Mouse (Mus musculus) left cerebral cortex, postnatal 4 days (tissue): ENCODE measurements around the gene Gins1. TPM values are rescaled to one million over a fixed set of nuclear protein-coding genes. Genes with fewer than 3 reads are reported as not detected.
"Not testable (repeated sequence)": the region's sequence is repeated elsewhere in the genome, so short reads cannot be mapped to it uniquely, and the experiment has no call there.

Source experiments
- DNase-seq: peaks from one replicate; pipeline ENCODE4 v3.0.0-alpha.2; 2022
- intact Hi-C: fragments of 180-260 bp; cut with DNase I; formaldehyde crosslinking; loops from one replicate; pipeline ENCODE4 v1.15.1; 2025
- total RNA-seq, 2 experiments: library from RNA; stranded (reverse); gene quantifications; 2 replicates each; pipeline ENCODE4 v1.2.3; 2021

The Gins1 gene
- total RNA-seq, 2 experiments from 2014 or later = 7.2 to 8.9 TPM

DNA sequence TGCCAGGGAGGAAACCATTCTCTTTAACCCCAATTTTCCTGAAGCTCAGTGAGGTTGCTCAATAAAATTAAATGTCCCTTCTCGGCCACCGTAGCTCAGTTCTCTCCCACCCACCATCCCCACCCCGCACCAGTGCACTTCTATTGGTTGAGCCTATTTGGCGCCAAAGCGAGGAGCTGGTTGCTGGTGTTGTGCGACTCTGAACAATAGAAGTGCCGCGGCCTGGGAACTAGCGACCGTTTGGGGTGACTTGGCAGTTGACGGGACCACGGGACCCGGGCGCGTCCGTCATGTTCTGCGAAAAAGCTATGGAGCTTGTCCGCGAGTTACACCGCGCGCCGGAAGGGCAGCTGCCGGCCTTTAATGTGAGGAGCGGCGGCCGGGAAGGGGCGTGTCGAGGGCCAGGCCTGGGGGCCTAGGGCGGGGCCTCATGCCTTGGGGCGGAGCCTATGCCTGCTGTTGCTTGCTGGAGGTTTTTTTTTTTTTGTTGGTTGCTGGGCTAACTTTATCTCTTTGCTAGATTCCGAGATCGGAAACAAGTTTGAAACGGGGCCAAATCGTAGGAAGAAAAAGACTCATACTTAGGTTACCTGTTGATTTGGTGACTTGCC lies 4.3 kb downstream of the Gins1 start:
- intact Hi-C loops = loop anchor here (10.0 kb wide), 1 partner anchor 235 kb away; no protein-coding TSS in a partner anchor
- DNase-seq = peak; percentile 92

GRCm38 (mm10) chr2:150910295-150910881 lies 5.2 kb downstream of the Gins1 start:
- intact Hi-C loops = no loop called here
- DNase-seq = no peak

GRCm38 (mm10) chr2:150914781-150915515 lies 9.7 kb downstream of the Gins1 start:
- intact Hi-C loops = no loop called here
- no peak for DNase-seq

DNA sequence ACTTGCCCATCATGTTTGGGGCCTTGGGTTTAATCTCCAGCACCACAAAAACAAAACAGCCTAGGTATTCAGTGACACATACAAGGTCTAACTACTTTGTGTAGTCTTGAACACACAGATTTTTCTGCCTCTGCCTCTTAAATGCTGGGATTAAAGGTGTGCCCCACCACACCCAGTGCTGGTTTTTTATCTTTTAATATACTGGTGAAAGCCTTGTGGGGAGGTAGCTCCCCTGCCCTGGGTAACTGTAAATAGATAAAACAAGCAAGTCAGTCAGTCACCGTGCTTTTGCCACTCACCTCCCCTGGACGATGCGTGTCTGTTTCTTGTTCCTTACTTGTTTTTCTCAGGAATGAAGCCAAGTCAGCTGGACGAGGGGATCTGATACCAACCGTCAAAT lies 10.6 kb downstream of the Gins1 start:
- no peak for DNase-seq
- intact Hi-C loops = no loop called here

- intact Hi-C loops = no loop called here
- no peak for DNase-seq
Measured at GRCm38 (mm10) chr2:150918720-150919119, 13.5 kb downstream of the Gins1 start.

- intact Hi-C loops = no loop called here
- no peak for DNase-seq
Measured at GRCm38 (mm10) chr2:150920543-150920942, 15.3 kb downstream of the Gins1 start.

DNA sequence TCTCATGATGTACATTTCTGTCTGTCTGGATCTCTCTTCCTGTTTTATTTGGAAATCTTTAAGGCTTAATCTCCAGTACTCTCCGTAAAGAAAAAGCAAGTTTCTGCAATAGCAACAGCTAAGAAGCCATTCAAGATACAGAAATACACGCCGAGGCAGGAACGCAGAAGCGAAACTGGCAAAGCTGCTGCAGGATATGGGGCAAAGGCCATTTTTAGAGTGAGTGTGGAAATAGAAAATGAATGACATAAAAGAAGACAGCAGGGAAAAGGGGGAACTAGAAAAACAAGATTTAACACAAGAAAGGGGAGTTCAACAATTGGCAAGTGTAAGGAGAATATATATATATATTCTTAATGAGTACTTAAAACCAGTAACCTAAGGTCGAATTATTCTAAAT lies 16.5 kb downstream of the Gins1 start:
- intact Hi-C loops = no loop called here

DNA sequence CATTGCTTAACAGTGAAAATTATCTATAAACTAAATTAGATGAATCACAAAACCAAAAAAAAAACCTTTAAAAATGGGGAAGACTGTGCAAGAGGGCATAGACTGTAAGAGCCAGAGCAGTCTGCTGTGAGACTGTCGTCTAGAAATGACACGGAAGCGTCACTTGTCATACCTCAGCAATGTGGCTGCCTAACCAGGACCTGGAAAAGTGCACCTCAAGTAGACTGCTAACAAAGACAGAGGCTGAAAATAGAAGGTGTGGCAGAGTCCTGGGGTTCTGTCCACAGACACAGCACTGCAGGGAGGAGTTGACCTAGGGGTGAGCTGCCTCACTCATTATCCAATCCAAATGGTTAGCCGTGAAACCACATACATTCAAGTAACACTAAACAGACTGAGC lies 17.0 kb downstream of the Gins1 start:
- intact Hi-C loops = no loop called here
- DNase-seq = no peak

More for the DNA sequence above, 16.5 kb downstream of the Gins1 start:
- DNase-seq = no peak

- intact Hi-C loops = no loop called here
Measured at GRCm38 (mm10) chr2:150923026-150923425, 17.8 kb downstream of the Gins1 start.

DNA sequence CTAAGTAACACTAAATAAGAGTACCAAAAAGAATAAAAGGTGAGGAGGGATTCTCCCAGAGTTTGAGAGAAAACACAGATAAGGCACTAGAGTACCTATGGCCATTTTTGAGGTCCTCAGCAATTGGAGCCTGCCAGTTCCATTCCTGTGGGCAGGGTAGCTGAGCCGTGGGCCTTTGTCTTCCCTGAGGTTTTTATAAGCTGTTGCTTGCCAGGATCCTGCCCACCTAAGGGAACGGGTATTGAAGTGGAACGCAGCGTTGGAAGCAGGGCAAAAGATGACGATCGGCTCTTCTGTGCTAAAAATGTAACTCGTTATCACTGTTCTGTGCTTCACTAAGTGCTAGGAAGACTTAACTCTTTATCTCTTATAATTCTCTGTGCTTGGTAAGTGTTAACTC lies 18.3 kb downstream of the Gins1 start:
- intact Hi-C loops = no loop called here
- DNase-seq = no peak

More at GRCm38 (mm10) chr2:150923026-150923425, 17.8 kb downstream of the Gins1 start:
- DNase-seq = no peak

DNA sequence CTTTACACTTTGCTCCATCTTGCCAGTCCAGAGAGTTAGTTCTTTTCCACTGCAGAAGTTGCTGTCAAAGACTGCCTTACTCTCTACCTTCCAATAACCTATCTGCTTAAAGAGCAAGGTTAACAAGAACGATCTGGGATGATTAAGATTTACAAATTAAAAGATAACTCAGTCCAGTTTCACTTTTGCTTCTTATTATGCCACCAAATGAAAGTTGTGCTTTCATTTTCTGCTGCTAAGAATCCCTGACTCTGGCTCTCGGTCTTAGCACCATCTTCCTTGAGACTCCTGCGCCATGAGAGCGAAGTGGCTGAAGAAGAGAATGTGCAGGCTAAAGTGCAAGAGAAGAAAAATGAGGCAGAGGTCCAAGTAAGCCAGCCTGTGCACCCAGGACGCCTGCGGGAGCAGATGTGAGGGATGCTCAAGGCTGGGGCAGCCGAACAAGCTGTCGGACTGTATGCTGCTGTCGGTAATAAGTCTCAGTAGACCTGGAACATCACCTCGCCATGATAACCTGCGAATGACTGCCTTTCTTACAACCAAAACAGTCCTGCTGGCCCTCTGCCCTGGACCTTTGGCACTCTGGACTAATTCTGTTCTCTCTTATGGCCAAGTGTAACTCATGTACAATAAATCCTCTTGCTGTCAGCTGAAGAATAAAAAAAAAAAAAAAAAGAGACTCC lies 22.0 kb downstream of the Gins1 start:
- peak; percentile 71 for DNase-seq
- intact Hi-C loops = no loop called here

DNA sequence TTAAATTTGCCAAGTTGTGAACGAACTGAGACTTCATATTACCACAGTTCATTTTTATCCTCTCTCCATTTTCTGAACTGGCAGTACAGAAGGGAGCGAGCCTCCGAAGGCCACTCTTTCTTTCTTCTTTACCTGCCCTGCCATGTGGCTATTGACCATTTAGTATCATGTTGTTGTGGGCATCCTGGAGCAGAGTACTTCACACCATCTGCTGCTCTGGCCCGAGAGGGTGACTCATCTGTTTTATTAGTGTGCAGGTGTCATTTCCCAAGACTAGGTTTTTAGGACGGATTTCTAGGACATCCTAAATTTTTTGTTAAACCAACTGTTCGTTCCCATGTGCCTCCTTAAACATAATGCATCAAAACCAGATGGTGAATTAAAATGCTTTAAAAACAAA lies 24.0 kb downstream of the Gins1 start:
- intact Hi-C loops = no loop called here
- no peak for DNase-seq

GRCm38 (mm10) chr2:150930806-150931205 lies 25.6 kb downstream of the Gins1 start:
- intact Hi-C loops = no loop called here
- DNase-seq = peak; percentile 64

- DNase-seq = no peak
- intact Hi-C loops = no loop called here
Measured at GRCm38 (mm10) chr2:150933482-150933881, 28.3 kb downstream of the Gins1 start.

- intact Hi-C loops = no loop called here
- DNase-seq = no peak
Measured at GRCm38 (mm10) chr2:150934659-150935058, 29.5 kb downstream of the Gins1 start.

DNA sequence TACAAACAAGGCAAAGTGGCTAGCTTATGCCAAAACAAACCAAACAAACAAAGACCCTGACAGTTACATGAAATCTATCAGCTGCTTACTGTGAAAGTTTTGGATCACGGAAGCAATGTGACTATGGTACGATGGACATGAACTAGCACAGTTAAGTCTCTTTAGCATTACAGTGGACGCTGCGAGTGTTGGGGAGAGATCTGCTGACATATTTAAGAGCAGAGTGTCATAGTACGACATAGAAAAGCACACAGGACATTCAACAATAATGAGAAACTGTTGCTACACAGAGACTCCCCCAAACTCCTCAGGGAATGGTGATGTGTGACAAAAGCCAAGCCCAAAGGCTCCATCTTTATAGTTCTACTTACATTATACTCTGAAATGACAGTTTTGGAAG lies 38.8 kb downstream of the Gins1 start:
- DNase-seq = no peak
- intact Hi-C loops = no loop called here

DNA sequence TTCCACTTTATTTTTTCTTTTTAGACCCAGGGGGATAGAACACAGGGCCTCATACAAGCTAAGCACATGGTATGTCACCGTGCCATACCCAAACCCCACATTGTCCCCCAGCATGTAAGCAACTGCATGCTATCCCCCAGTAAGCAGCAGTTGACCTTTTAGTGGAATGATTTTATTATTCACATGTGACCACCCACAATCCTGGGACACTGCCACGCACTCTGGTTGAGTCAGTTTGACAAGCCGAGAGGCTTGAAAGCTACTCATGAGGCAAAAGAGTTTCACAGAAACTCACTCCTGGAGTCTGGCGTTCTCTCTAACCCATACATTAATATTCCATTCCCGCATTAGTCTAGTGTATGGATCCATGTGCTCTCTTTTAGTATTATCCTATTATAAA lies 42.1 kb downstream of the Gins1 start:
- DNase-seq = peak; percentile 52
- intact Hi-C loops = not testable (repeated sequence)

- intact Hi-C loops, DNase-seq: not testable (repeated sequence)
Measured at GRCm38 (mm10) chr2:150947880-150948611, 42.8 kb downstream of the Gins1 start.

GRCm38 (mm10) chr2:150948786-150949185 lies 43.6 kb downstream of the Gins1 start:
- intact Hi-C loops = no loop called here
- DNase-seq = no peak

DNA sequence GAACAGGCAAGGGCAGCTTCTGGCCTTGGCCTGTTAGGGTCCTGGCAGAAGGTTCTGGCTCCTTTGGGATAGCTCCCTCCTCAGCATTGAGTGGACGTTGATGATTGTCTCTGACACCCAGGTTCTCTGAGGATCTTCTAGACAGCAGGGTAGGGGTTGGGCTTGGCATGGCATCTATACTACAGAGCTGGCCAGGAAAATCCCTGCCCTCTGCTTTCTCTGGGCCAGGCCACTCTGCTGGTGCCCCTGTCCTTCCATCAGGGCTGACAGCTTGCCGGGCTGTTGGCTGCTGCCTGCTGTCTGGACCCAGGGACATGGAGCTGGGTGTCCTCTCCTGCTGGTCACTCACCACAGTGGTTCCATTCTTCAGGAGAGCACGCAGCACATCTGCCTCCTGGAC lies 44.5 kb downstream of the Gins1 start:
- peak; percentile 59 for DNase-seq
- intact Hi-C loops = no loop called here

- peak; percentile 30 for DNase-seq
- intact Hi-C loops = no loop called here
Measured at GRCm38 (mm10) chr2:150950056-150950455, 44.9 kb downstream of the Gins1 start.
